Mouse (Mus musculus) T-helper 17 cell (primary cell): ENCODE measurements around the gene Vsir.

Source experiments
- in situ Hi-C, 2 experiments: fragments of 300-600 bp; cut with MboI, MseI; formaldehyde crosslinking; loops; 1 replicate in 1 of 2; 2 replicates in 1 of 2; pipeline ENCODE4 v1.15.1; 2025; ENCODE audit warnings: high pct_unique_total_duplicates in 2 of 2

Gene Vsir

DNA sequence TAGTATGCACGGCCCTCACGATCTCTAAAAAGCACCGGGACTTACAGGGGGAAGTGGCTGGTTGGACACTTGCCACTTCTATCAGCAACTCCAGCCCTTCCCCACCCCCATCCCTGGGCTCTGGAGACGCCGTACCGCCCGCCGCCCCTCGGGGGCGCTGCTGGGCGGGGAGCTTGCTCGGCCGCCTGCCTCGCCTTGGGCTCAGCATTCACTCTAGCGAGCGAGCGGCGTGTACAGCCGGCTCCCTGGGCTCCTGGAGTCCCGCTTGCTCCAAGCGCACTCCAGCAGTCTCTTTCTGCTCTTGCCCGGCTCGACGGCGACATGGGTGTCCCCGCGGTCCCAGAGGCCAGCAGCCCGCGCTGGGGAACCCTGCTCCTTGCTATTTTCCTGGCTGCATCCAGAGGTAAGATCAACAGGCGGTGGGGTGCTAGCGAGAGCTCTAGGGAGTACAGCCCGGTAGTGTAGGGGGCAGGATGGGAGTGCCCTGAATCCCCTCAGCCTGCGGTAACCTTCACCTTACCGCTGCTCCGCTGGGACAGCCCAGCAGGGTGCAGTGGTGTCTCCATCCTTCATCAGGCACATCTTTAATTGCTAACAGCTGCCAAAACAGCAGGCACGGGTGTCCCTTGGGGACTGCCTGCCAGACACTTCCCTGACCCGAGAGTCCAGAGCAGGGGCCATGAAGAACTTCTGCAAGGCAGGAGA, at the start of gene Vsir:
Vsir (plus strand) TSS at position 151 of the 705 bp plus-strand sequence.
- in situ Hi-C loops, result loop anchor here in 1 of 2 experiments (5.0 to 10.0 kb wide), 2 partner anchors 35 to 1908 kb away; partner anchors contain the start of gene Tacr2

DNA sequence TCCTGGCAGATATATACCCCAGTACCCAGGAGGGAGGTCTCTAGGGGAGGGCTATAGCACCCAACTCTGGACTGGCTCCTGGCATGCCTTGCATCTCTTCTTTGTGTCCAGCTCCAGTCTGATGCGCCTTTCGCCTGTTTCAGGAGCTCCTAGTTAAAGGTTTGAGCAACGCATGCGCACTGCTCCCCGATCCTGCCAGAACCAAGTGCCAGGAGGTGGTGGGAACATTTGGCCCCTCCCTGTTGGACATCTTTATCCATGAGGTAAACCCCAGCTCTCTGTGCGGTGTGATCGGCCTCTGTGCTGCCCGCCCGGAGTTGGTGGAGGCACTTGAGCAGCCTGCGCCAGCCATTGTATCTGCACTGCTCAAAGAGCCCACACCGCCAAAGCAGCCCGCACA, 47.0 kb upstream of the Vsir start:
- in situ Hi-C loops, result loop anchor here (5.0 to 10.0 kb wide), 3 partner anchors 115 to 773 kb away; no protein-coding TSS in a partner anchor

DNA sequence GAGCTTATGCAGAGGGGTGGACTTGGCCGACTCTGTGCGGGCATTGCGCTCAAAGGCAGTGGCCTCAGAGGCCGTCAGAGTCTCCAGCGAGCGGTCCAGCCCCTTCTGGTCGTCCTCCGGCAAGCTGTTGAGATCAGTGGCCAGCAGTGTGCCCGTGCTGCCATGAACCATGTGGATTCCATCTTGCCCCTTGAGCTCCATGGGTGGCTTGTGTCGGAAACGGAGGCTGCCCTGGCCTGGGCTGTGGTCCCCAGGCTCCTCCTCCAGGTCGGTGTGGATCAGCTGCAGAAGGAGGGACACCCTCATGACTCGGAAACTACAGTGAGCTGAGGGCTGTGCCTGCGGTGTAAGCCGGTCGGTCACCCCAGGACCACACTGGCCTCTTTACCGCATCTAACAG, 43.2 kb upstream of the Vsir start:
- in situ Hi-C loops, result loop anchor here (5.0 to 10.0 kb wide), 3 partner anchors 111 to 769 kb away; no protein-coding TSS in a partner anchor

DNA sequence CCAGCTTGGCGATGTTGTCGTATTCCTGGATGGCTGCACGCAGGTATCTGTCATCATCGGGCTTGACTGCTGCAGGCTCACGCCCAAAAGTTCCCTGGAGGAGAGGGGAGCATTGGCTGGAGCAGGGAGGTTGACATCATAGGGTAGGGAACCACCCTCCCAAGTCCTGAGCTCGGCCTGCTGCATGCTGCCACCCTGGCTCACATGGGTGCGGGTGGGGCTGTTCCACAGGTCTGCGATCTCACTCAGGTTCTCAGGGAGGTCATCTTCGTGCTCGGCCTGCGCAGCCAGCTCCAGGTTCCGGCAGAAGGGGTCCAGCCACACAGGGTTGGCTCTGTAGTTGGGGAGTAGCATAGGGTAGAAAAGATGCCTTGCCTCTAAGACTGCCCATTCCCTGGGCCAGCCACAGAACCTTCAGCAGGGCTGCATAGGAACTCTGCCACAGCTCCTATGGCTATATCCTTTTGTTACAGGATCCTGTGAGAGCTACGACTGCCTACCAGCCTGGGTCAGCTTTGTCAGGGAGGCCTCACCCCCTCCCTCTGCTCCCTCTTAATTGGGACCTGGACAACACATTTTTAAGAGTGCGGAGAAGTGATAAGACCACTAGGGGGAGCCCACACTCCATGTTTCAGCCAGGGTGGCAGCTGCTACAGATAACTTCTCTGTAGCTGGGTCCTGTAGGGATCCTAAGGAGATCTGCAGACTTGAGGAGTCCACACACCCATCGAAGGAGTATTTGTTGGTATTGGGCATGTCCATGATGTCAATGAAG, 41.6 kb upstream of the Vsir start:
- in situ Hi-C loops, result loop anchor here (5.0 to 10.0 kb wide), 4 partner anchors 107 to 767 kb away; no protein-coding TSS in a partner anchor

DNA sequence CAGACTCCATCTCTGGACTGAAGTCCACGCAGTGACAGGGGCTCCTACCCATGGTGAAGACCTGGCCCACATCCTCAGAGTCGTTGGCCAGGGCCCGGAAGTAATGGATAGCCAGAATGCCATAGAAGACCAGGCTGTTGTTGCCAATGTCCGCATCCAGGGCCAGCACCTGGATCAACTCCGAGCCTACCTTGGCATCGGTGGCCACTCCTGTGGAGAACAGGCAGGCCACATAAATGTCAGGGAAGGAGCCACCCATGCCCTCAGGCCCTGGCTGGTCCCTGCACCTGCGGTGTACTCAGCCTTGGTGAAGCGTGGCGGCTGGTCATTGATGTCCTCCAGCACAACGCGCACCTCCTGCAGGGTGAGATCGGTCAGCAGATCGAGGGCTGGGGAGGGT, 36.0 kb upstream of the Vsir start:
- in situ Hi-C loops, result no loop called here

DNA sequence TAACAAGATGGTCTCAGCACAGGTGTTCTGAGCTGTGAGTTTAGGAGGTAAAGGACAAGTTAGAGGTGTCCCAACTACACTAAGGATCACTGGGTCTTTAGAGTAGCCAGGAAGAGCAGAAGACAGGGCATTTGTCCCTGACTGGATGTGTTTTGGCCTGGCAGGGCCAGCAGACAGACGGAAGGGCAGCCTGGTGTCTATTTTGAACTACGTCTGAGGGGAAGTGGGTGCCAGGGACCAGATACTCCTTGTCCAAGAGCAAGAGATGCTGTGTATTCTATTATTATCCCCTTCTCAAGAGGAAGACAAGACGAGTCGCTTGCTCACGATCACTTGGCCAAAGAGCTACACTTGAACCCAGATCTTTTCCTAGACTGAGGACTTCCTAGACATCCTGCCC, 33.0 kb upstream of the Vsir start:
- in situ Hi-C loops, result no loop called here

DNA sequence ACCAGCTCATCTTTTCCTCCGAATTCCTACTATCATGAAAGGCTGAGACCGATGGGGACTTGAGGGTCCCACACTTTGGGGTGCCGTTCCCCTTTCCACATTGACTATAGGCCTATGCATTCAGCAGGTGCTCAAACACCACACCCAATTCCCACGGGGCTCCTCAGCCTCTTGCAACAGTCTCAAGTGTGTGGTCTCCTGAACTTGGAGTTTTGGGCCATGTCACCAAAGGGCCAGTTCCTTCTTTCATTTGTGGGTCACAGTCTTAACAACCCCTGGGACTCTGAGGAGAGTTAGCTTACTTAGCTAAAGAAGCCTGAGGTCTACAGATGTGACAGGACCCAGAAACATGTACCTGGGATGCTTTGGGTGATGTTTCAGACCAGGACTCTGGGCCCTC, 30.5 kb upstream of the Vsir start:
- in situ Hi-C loops, result no loop called here

DNA sequence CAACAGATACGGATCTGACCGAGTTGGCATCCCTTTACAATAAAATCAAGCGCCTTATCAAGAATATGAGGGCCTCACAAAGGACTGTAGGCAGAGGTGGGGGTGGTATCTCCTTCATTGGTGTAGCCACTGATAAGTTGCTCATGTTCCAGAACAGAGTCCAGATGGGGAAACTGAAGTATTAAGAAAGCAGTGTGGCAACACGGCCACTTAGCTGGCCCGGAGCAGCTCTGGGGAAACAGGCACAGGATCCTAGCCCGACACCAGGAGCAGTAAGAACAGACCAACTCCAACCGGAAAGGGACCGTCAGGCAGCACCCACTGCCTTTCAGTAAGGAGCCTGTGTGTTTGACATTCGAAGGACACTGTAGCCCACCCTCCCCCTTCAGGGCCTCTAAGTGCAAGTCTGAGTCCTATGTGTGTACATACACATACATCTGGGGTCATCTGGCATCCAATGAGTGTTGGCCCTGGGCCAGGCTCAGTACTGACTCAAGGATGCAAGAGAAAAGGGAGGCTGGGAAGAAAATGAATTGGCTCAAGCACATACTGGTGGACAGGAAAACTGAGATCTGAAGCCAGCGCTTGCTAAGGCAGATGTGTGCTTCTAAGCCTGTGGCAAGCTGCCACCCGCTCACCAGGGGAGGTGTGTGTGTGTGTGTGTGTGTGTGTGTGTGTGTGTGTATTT, 17.5 kb upstream of the Vsir start:
- in situ Hi-C loops, result no loop called here

DNA sequence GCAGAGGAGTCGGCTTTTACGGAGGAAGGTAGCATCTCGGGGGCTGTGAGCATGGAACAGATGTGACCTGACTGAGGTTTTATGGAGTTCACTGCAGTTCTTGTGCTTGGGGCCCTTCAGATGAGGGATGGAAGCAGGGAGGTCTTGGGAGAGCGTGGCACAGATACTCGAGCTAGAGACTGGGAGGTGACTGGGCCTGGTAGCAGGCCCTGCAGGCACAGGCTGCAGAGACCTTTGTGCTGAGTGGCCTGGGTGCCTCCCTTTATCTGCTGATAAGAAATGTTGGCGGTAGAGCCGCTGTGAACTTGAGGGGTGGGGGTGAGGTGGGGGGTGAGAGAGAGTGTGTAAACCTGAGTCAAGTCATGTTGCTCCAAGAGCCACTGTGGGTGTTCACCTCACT, 12.1 kb upstream of the Vsir start:
- in situ Hi-C loops, result loop anchor here in 1 of 2 experiments (10.0 kb wide), 2 partner anchors 600 to 740 kb away; no protein-coding TSS in a partner anchor

DNA sequence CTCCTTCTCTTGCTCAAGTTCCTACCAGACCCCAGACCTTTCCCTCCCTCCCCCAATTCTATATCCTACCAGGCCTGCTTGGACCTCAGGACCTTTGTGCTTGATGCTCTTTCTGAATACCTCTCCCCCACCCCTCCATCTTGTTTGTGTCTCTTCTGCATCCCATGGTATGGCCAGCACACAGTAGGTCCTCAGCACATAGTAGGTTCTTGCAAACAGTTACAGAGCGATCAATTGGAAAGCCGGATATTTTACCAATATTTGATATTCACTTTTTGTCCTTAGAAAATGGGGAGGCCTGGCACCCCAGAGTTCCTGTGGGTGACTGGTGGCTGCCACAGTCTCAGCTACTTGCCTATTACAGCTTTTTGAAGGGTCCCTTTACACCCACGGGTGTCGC, 11.6 kb upstream of the Vsir start:
- in situ Hi-C loops, result loop anchor here in 1 of 2 experiments (10.0 kb wide), 2 partner anchors 600 to 740 kb away; no protein-coding TSS in a partner anchor

DNA sequence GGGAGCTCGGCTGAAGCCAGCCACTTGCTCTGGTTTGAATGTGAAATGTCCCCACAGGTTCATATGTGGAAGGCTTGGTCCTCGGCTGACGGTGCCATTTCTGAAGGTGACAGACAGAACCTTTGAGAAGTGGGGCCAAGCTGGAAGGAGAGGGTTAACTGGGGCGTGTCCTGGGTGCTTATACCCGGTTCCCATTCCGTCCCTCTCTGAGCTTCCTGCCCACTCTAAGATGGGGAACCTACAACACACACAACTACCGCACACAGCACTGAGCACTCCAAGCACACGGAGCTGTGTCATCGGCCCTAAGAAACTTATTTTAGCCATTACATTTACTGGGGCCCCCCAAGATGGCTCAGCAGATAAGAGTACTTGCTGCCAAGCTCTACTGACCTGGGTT, 5.1 kb upstream of the Vsir start:
- in situ Hi-C loops, result loop anchor here in 1 of 2 experiments (10.0 kb wide), 1 partner anchor 1913 kb away; the partner anchor contains the start of gene Tacr2

DNA sequence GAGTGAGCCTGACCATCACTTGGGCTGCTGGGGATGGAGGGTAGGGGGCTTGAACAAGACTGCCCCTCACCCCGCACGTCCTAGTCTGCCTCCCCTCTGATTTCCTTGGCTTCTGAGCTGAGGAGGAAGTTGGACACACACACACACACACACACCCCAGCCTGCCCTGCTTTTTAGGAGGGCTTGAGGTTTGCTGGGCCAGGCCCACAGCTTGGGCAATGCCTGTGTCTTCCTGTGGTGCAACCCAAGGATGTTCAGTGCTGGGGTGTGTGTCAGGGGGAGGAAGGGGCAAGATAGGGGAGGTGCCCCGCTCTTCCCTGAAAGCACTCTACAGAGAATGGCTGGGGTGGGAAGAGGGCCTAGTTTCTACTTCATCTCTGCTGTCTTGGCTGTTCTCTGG, 2.5 kb upstream of the Vsir start:
- in situ Hi-C loops, result loop anchor here in 1 of 2 experiments (10.0 kb wide), 1 partner anchor 1911 kb away; the partner anchor contains the start of gene Tacr2

DNA sequence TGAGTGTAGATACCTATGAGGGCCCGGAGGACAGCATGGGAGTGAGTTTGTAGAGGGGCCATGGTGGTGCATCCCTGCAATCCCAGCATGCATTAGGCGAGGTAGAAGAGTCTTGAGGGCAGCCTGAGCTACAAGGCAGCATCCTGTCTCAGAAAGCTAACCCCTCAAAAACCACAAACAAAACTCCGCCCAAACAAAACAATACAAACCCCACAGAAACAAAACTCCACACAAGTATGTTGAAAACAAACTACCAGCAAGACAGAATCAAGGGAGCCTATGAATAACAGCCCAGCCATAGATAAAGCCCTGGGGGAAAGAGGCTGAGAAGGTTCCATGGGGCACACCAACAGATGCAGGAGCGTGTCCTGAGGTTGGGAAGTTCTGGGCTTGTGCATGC, 595 bp upstream of the Vsir start:
- in situ Hi-C loops, result loop anchor here in 1 of 2 experiments (5.0 to 10.0 kb wide), 2 partner anchors 36 to 1909 kb away; partner anchors contain the start of gene Tacr2

DNA sequence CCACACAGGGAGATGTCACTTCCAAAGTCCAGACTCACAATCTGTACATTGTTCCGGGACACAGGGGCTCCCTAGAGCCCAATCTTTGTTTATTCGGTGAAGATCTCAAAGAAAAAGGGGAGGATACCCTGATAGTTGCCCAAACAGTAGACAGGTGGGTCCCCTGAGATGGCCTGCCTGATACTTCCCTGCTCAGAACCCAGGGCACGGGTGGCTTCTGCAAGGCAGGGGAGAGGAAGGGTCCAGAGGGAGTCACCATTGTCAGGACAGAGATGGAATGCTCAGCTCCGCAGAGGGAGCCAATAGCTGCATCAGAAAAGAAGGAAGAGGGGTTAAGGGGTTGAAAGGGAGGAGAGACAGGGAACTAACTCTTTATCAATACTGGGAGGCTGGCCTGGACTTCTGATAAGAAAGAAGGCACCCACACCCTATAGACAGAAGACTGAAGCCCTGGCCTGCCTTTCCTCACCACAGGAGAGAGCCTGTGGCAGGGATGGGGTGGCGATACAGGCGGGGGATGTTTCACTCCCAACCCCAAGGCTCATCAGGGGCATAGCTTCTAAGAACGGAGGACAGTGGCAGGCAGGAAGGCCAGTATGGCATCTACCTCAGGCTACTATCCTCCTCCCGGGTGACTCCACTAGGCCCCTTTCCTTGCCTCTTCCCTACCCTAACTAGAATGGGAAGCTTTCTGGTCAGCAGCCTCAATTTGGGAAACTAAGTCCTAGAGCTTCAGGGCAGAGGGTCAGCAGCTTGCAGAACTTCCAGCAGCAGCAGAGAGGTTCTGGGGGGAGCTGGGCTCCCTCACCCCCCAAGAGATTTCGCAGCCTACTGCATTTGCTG, 1.3 kb downstream of the Vsir start:
- in situ Hi-C loops, result loop anchor here in 1 of 2 experiments (5.0 to 10.0 kb wide), 2 partner anchors 34 to 1907 kb away; partner anchors contain the start of gene Tacr2

DNA sequence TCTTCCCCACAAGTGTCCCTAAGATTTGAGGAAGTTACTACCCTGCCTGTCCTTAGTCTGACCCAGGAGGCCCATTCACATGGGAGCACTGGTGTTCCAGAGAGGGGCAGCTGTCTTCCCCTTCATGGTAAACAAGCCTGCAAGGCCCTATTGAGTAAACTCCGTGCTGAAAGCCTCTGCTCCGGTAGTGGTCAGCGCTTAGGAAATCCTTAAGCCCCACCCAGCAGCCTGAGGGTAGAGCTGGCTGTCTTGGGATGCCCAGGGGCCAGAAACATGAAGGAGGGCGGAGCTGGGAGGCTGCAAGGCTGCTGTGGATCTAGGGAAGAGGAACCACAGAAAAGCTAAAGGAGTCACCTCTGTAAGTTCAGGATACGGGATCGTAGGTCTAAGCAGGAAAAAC, 2.4 kb downstream of the Vsir start:
- in situ Hi-C loops, result loop anchor here in 1 of 2 experiments (5.0 to 10.0 kb wide), 2 partner anchors 33 to 1906 kb away; partner anchors contain the start of gene Tacr2

DNA sequence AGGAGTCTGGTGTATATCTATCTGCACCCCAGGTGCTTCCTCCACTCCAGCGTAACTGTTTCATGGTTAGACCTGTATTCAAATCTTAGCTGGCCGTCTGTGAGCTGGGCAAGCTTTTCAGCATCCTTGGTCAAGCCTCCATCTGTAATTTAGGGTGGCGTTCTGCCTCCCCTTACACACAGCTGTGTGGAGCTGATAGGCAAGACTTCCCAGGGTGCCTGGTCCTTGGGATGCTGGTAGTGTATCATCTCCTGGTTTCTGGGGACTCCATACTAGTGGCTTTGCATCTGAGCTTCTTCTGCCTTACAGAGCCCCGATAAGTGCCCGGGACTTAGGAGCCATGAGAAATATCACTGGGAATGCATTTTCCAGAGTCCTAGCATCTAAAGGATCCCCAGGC, 3.0 kb downstream of the Vsir start:
- in situ Hi-C loops, result loop anchor here in 1 of 2 experiments (5.0 to 25.0 kb wide), 3 partner anchors 33 to 1905 kb away; partner anchors contain the start of gene Tacr2

DNA sequence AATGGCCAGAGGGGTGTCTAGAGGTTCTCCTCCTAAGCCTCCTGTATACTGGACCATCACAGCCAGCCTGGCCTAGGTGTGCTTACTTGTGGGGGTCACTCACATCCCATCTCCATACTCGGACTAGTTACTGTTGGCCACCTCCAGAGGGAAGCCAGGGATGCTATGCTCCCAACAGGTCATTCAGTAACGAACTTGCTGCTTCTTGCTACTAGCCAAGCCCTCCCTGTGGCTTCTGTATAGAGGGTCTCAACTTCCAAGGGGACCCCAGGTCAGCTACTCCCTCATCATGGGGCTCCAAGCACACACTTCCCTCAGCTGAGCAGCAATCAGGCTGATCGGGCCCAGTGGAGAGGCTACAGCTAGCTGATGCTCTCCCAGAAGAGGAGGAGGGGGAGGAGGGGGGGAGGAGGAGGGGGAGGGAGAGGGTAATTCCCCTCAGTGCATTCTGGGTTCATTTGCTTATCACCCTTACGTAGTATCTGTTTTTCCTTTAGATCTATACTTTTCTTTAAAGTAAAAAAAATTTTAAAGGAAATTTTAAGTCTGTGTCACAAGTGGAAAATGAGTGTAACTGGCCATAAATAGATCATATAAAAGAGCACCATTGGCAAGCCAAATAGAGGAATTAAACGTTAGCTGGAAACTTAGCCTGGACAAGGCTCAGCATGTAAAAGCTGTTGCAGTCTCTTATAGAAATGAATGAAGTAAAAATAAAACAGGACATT, 3.6 kb downstream of the Vsir start:
- in situ Hi-C loops, result loop anchor here in 1 of 2 experiments (25.0 kb wide), 1 partner anchor 763 kb away; no protein-coding TSS in a partner anchor

DNA sequence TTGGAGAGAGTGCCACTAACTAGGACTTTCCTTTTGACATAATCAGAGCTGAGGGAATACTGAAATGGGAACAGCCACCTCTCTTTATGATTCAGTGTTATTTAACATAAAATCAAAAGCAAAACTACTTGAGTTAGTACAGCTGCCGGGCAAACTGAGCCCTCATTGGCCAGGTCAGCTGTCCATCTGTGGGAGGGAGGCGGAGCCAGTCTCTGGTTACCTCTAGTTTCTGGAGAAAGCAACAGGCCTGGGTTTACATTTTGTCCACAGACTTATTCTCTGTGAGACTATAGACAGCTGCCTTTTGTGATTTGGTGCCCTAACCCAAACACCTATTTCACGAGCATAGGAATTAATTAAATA, 4.1 kb downstream of the Vsir start:
- in situ Hi-C loops, result loop anchor here in 1 of 2 experiments (25.0 kb wide), 1 partner anchor 763 kb away; no protein-coding TSS in a partner anchor

DNA sequence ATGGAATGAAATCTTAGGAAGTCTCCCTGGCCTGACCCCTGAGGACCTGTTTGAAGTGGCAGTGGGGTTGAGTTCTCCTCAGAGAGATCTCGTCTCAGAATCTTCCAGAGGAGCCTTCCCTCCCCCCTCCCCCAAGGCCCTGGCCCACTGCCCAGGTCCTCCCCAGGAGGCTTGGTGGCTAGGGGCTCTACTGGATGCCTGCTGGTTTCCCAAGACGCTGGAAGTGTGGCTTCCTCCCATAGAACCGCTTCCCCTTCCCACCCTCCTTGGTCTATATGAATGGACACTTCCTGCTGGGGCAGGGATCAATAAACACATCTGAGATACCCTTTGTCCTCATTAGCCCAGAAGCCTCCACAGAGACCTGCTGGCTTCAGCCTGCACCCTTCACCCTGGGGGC, 4.6 kb downstream of the Vsir start:
- in situ Hi-C loops, result loop anchor here in 1 of 2 experiments (25.0 kb wide), 1 partner anchor 764 kb away; no protein-coding TSS in a partner anchor
